Mouse (Mus musculus): Measurements from ENCODE around the gene Elf2.

DNA sequence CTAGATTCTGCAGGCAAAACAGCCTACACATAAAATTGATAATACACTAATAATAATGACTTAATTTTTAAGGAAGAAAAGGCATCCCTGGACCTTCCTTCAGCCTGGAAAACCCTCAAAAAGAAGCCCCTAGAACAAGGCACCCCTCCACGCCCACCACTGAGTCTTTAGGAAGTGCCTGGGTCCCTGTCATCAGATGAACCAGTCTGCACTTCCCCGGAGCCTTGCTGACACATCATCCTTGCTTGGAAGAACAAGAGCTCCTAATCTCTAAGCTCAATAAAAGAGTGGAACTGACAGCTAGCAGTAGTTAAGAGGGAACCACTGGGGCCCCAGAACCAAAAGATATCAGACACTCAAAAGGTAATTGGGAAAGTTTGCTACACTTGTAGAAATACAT, 33.8 kb downstream of the Elf2 start:
- no peak for TF ChIP-seq CTCF (IDR thresholded peaks at IDR 0.05; ENCODE audit: borderline replicate concordance, extremely low read depth, insufficient read depth, insufficient read length)
- no peak for TF ChIP-seq POLR2A (IDR thresholded peaks at IDR 0.05; ENCODE audit: borderline replicate concordance, extremely low read depth, insufficient read depth, insufficient read length, poor library complexity, severe bottlenecking)
